Mouse (Mus musculus): ENCODE results near the gene Orm2. TPM values are rescaled to one million over a fixed set of nuclear protein-coding genes. Genes with fewer than 3 reads are reported as not detected.

The Orm2 gene
- total RNA-seq (2023; ENCODE audit: inconsistent age), result not detected in 4 replicates

DNA sequence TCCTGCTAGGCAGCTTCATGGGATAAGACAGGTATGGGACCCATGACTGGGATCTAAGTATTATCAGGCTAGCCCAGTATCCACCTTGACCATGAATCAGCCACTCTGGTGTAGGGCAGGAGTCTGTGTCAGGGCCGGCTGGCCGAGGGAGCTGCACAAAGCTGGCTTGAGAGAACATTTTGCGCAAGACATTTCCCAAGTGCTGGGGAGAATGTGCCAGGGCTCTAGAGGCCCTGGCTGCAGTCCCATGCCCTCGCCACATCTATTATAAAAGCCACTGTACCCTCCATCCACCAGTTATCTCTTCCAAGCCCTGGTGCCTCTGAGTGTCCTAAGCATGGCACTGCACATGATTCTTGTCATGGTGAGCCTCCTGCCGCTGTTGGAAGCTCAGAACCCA lies at the start of gene Orm2:
TSS of gene Orm2 (plus strand) at position 300 of the 400 bp plus-strand sequence.

DNA sequence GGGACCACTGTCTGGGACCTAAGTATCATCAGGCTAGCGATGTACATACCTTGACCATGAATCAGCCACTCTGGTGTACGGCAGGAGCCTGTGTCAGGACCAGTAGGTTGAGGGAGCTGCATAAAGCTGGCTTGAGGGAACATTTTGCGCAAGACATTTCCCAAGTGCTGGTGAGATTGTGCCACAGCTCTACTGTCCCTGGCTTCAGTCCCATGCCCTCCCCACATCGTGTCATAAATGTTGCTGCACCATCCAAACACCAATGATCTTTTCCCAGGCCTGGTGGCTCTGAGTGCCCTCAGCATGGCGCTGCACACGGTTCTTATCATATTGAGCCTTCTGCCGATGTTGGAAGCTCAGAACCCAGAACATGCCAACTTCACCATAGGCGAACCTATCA lies 18.0 kb upstream of the Orm2 start, which contains the start of gene Orm1:
TSS of gene Orm1 (plus strand) at position 266 of the 400 bp plus-strand sequence.

DNA sequence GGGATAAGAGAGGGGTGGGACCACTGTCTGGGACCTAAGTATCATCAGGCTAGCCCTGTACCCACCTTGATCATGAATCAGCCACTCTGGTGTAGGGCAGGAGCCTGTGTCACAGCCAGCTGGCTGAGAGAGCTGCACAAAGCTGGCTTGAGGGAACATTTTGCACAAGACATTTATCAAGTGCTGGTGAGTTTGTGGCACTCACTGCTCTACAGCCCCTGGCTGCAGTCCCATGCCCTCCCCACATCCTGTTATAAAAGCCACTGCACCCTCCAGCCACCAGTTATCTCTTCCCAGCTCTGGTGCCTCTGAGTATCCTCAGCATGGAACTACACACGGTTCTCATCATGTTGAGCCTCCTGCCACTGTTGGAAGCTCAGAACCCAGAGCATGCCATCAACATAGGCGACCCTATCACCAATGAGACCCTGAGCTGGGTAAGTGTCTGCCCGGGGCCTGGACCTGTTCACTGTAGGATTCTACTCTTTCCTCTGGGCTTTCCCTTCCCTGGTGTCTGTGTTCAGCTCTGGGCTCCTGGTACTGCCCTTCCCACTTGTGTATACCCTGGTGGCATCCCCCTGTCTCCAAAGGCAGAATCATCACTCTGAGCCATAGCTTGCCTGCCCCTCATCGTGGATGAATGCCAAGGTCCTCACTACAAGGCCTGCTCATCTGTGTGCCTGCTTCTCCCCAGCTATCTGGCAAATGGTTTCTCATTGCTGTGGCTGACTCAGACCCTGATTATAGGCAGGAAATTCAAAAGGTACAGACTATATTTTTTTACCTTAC lies 6.2 kb upstream of the Orm2 start, which contains the start of gene Orm3:
TSS of gene Orm3 (plus strand) at position 286 of the 789 bp plus-strand sequence.

DNA sequence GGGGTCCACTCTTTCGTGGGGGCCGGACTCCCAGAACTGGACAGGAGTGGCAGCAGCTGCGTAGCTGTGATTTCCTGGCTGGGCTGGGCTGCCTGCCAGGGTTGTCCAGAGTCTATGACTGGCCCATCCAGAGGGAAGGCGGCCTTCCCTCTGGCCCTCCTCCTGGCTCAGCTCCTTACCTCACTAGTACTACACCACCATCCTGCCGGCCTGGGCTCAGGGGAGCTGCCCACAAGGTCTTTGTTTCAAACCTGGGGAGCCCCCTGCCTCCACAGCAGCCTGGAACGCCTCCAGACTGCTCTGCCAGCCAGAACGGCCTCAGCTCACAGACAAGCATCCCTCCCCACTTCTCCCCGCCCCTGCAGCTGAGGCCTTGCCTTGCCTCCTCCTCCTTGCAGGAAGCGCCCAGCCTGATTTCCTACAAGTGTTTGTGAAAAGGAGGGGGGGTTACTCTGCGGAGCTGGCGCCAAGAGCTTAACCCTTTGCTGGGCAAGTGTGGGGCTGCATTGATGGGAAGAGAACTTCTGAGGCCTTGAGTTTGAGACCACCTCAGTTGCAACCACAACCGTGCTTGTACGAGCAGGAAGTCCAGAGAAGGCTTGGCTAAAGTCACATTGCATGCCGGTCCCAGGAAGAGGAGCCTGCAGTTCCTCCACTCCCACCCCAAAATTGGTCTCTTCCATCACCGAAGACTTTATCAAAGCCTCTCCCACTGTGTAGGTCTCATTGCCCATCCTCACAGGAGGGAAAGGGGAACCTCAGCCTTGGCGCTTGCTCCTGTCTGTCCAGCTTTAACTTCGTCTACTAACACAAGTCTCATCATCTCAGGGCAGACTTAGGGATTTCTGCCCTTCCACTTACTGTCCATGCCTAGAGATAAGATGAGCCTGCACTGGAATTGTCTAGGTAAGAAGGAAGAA lies 41.1 kb downstream of the Orm2 start, which contains the start of gene Akna:
TSS of gene Akna (minus strand) at position 315 of the 920 bp plus-strand sequence.

Other genes with a start within 250 kb of the Orm2 start
- gene Ambp, start 207.7 kb upstream of the Orm2 start, total RNA-seq (2023; ENCODE audit: inconsistent age), result not detected in 4 replicates
- not detected in 4 replicates for gene Kif12, start 190.3 kb upstream of the Orm2 start, total RNA-seq (2023; ENCODE audit: inconsistent age)
- 7.4 to 10.4 TPM (median 9.2 TPM) in 4 replicates for gene Col27a1, start 148.4 kb upstream of the Orm2 start, total RNA-seq (2023; ENCODE audit: inconsistent age)
- gene Orm1, start 17.9 kb upstream of the Orm2 start, total RNA-seq (2023; ENCODE audit: inconsistent age), result not detected in 4 replicates
- gene Orm3, start 6.3 kb upstream of the Orm2 start, total RNA-seq (2023; ENCODE audit: inconsistent age), result not detected in 4 replicates
- 284 to 329 TPM (median 303 TPM) in 4 replicates for gene Akna, start 40.9 kb downstream of the Orm2 start, total RNA-seq (2023; ENCODE audit: inconsistent age)
- 56.8 to 74.0 TPM (median 63.1 TPM) in 4 replicates for gene Whrn, start 133.5 kb downstream of the Orm2 start, total RNA-seq (2023; ENCODE audit: inconsistent age)
- gene Atp6v1g1, start 182.3 kb downstream of the Orm2 start, total RNA-seq (2023; ENCODE audit: inconsistent age), result 73.5 to 90.7 TPM (median 80.9 TPM) in 4 replicates
- 17.9 to 22.8 TPM (median 19.4 TPM) in 4 replicates for gene Tmem268, start 196.3 kb downstream of the Orm2 start, total RNA-seq (2023; ENCODE audit: inconsistent age)
- not detected in 4 replicates for gene Gm11213, start 242.8 kb downstream of the Orm2 start, total RNA-seq (2023; ENCODE audit: inconsistent age)

Data from B cell, adult (primary cell).